Mouse (Mus musculus) testis, adult 2 months (tissue): ENCODE measurements around the gene Tmem252. TPM values are rescaled to one million over a fixed set of nuclear protein-coding genes. Genes with fewer than 3 reads are reported as not detected.

ENCODE experiments used
- H3K27ac ChIP-seq: fragments of 200-500 bp; 2 replicates; pipeline ENCODE4 v1.5.1; 2012; ENCODE audit warnings: low read depth, low read length; ENCODE audit not compliant: control insufficient read depth, insufficient read depth
- H3K27me3 ChIP-seq: fragments of 200-500 bp; 2 replicates; pipeline ENCODE4 v1.6.1; 2012; ENCODE audit warnings: mild to moderate bottlenecking, low read length, moderate library complexity; ENCODE audit not compliant: control insufficient read depth, insufficient read depth
- H3K36me3 ChIP-seq: fragments of 200-500 bp; 2 replicates; pipeline ENCODE4 v1.6.1; 2012; ENCODE audit warnings: mild to moderate bottlenecking, low read length; ENCODE audit not compliant: control insufficient read depth, insufficient read depth
- H3K4me1 ChIP-seq: fragments of 200-500 bp; 2 replicates; pipeline ENCODE4 v1.6.1; 2012; ENCODE audit warnings: low read length; ENCODE audit not compliant: control insufficient read depth, insufficient read depth
- H3K4me3 ChIP-seq: fragments of 200-500 bp; 2 replicates; pipeline ENCODE4 v1.5.1; 2012; ENCODE audit warnings: low read depth, mild to moderate bottlenecking, low read length, moderate library complexity, mixed read lengths; ENCODE audit not compliant: control insufficient read depth
- CTCF ChIP-seq: fragments of 200-500 bp; IDR thresholded peaks from 2 replicates; pipeline ENCODE4 v1.5.1; 2012; ENCODE audit warnings: low read depth, mild to moderate bottlenecking, inconsistent platforms, low read length, moderate library complexity; ENCODE audit not compliant: control insufficient read depth, insufficient read depth, insufficient replicate concordance
- POLR2A ChIP-seq: fragments of 200-500 bp; IDR thresholded peaks from 2 replicates; pipeline ENCODE4 v1.6.1; 2012; ENCODE audit warnings: low read depth, mild to moderate bottlenecking, inconsistent platforms, low read length, moderate library complexity; ENCODE audit not compliant: control insufficient read depth
- polyA plus RNA-seq: library from polyadenylated mRNA; depleted of rRNA; stranded (reverse); fragments of >200 nt; gene quantifications from 2 replicates; pipeline ENCODE4 v1.2.3, GENCODE M21; 2012

Gene Tmem252
- polyA plus RNA-seq, 1 experiment, result 0.06 TPM

- TF ChIP-seq CTCF (no peak), POLR2A (no peak)
- no peak overlapping the region for H3K4me3 ChIP-seq
- no peak overlapping the region for H3K27ac ChIP-seq
- H3K27me3 ChIP-seq, result no peaks in the 10 kb centered on the region
- H3K4me1 ChIP-seq, result no peaks in the 10 kb centered on the region
- no peaks in the 10 kb centered on the region for H3K36me3 ChIP-seq
Measured at GRCm38 (mm10) chr19:24646162-24646829, 27.5 kb upstream of the Tmem252 start.

GRCm38 (mm10) chr19:24648016-24648415, 25.8 kb upstream of the Tmem252 start:
- Histone ChIP-seq H3K27ac (no peak overlapping the region), H3K4me3 (no peak overlapping the region), H3K27me3 (no peaks in the 10 kb centered on the region), H3K36me3 (no peaks in the 10 kb centered on the region), H3K4me1 (no peaks in the 10 kb centered on the region)
- TF ChIP-seq POLR2A (no peak), CTCF (no peak)

GRCm38 (mm10) chr19:24650428-24650827, 23.4 kb upstream of the Tmem252 start:
- no peak overlapping the region for H3K27ac ChIP-seq
- no peaks in the 10 kb centered on the region for H3K27me3 ChIP-seq
- TF ChIP-seq CTCF (no peak), POLR2A (no peak)
- H3K4me3 ChIP-seq, result no peak overlapping the region
- no peaks in the 10 kb centered on the region for H3K36me3 ChIP-seq
- H3K4me1 ChIP-seq, result no peaks in the 10 kb centered on the region

GRCm38 (mm10) chr19:24651595-24651994, 22.2 kb upstream of the Tmem252 start:
- Histone ChIP-seq H3K36me3 (no peaks in the 10 kb centered on the region), H3K27me3 (no peaks in the 10 kb centered on the region), H3K27ac (no peak overlapping the region), H3K4me1 (no peaks in the 10 kb centered on the region), H3K4me3 (no peak overlapping the region)
- TF ChIP-seq CTCF (no peak), POLR2A (no peak)

- H3K27ac ChIP-seq, result no peak overlapping the region
- H3K27me3 ChIP-seq, result no peaks in the 10 kb centered on the region
- H3K36me3 ChIP-seq, result no peaks in the 10 kb centered on the region
- TF ChIP-seq POLR2A, result no peak
- TF ChIP-seq CTCF, result no peak
- no peak overlapping the region for H3K4me3 ChIP-seq
- H3K4me1 ChIP-seq, result no peaks in the 10 kb centered on the region
Measured at GRCm38 (mm10) chr19:24652342-24653019, 21.3 kb upstream of the Tmem252 start.

GRCm38 (mm10) chr19:24653230-24653799, 20.5 kb upstream of the Tmem252 start:
- Histone ChIP-seq H3K27ac (no peak overlapping the region), H3K36me3 (no peaks in the 10 kb centered on the region), H3K4me3 (no peak overlapping the region), H3K27me3 (no peaks in the 10 kb centered on the region), H3K4me1 (no peaks in the 10 kb centered on the region)
- TF ChIP-seq CTCF (no peak), POLR2A (no peak)

GRCm38 (mm10) chr19:24656981-24657380, 16.8 kb upstream of the Tmem252 start:
- no peaks in the 10 kb centered on the region for H3K36me3 ChIP-seq
- TF ChIP-seq CTCF (no peak), POLR2A (no peak)
- no peaks in the 10 kb centered on the region for H3K4me1 ChIP-seq
- H3K27ac ChIP-seq, result no peak overlapping the region
- no peaks in the 10 kb centered on the region for H3K27me3 ChIP-seq
- H3K4me3 ChIP-seq, result no peak overlapping the region
